Mouse (Mus musculus) MEL (cell line): Measurements from ENCODE around the gene Slc25a28. TPM values are rescaled to one million over a fixed set of nuclear protein-coding genes. Genes with fewer than 3 reads are reported as not detected.

Source experiments
- DNase-seq: peaks from one replicate; pipeline ENCODE4 v3.0.0; 2011; ENCODE audit warnings: low read depth, low spot score
- H3K27ac ChIP-seq: 2 replicates; pipeline ENCODE4 v1.5.1; 2012; ENCODE audit warnings: low read depth, mild to moderate bottlenecking, control low read depth, low read length, moderate library complexity; ENCODE audit not compliant: control insufficient read depth
- H3K27me3 ChIP-seq, 2 experiments: fragments of 150-350 bp in 1 of 2; sonication (generic) in 1 of 2; 2 replicates each; pipeline ENCODE4 v1.6.1; 2012; ENCODE audit warnings: low read length in 2 of 2, mild to moderate bottlenecking in 2 of 2, improper control_type of control experiment in 1 of 2, moderate library complexity in 1 of 2; ENCODE audit not compliant: insufficient read depth in 2 of 2, control insufficient read depth in 1 of 2
- H3K36me3 ChIP-seq, 2 experiments: 2 replicates each; pipeline ENCODE4 v1.6.1; 2012 to 2014; ENCODE audit warnings: low read length in 2 of 2, improper control_type of control experiment in 1 of 2, inconsistent platforms in 1 of 2, mild to moderate bottlenecking in 1 of 2; ENCODE audit not compliant: insufficient read depth in 2 of 2, control insufficient read depth in 1 of 2
- H3K4me1 ChIP-seq, 2 experiments: fragments of 150-350 bp in 1 of 2; sonication (generic) in 1 of 2; 2 replicates each; pipeline ENCODE4 v1.6.1; 2012; ENCODE audit warnings: low read length in 2 of 2, improper control_type of control experiment in 1 of 2, mild to moderate bottlenecking in 1 of 2; ENCODE audit not compliant: insufficient read depth in 2 of 2, control insufficient read depth in 1 of 2
- H3K4me3 ChIP-seq, 2 experiments: fragments of 150-350 bp in 1 of 2; sonication (generic) in 1 of 2; 2 replicates each; pipeline ENCODE4 v1.5.1; 2012; ENCODE audit warnings: low read depth in 2 of 2, low read length in 2 of 2, mild to moderate bottlenecking in 2 of 2, moderate library complexity in 2 of 2, control low read depth in 1 of 2, improper control_type of control experiment in 1 of 2; ENCODE audit not compliant: control insufficient read depth in 1 of 2, insufficient read depth in 1 of 2
- H3K79me2 ChIP-seq: 2 replicates; pipeline ENCODE4 v1.6.1; 2012; ENCODE audit warnings: mild to moderate bottlenecking, low read length, moderate library complexity; ENCODE audit not compliant: control insufficient read depth, poor library complexity, insufficient read depth
- H3K9ac ChIP-seq: 2 replicates; pipeline ENCODE4 v1.6.1; 2012; ENCODE audit warnings: low read depth, mild to moderate bottlenecking, control low read depth, low read length, moderate library complexity; ENCODE audit not compliant: control insufficient read depth, poor library complexity, severe bottlenecking
- H3K9me3 ChIP-seq: fragments of 150-350 bp; sonication (generic); replicated peaks from 2 replicates; pipeline ENCODE4 v1.6.1; 2012; ENCODE audit warnings: mild to moderate bottlenecking, low read length, improper control_type of control experiment, moderate library complexity; ENCODE audit not compliant: insufficient read depth
- CHD1 ChIP-seq: IDR thresholded peaks from 2 replicates; pipeline ENCODE4 v1.6.1; 2012; ENCODE audit warnings: low read depth, mild to moderate bottlenecking, inconsistent platforms, low read length, improper control_type of control experiment
- CHD2 ChIP-seq: IDR thresholded peaks from 2 replicates; pipeline ENCODE4 v1.6.1; 2011; ENCODE audit warnings: low read length, improper control_type of control experiment
- CTCF ChIP-seq, 3 experiments: IDR thresholded peaks in 2 of 3; conservative IDR thresholded peaks in 1 of 3; 2 replicates each; pipeline ENCODE4 v1.5.1; 2011 to 2012; ENCODE audit warnings: low read length in 3 of 3, low read depth in 2 of 3, mild to moderate bottlenecking in 2 of 3, improper control_type of control experiment in 1 of 3, inconsistent platforms in 1 of 3, mixed read lengths in 1 of 3, moderate library complexity in 1 of 3; ENCODE audit not compliant: control insufficient read depth in 1 of 3, insufficient read depth in 1 of 3, poor library complexity in 1 of 3, severe bottlenecking in 1 of 3
- ELF1 ChIP-seq: IDR thresholded peaks from 2 replicates; pipeline ENCODE4 v1.6.1; 2014; ENCODE audit warnings: low read depth, mild to moderate bottlenecking, inconsistent platforms, low read length, improper control_type of control experiment, moderate library complexity
- EP300 ChIP-seq, 2 experiments: IDR thresholded peaks; 2 replicates each; pipeline ENCODE4 v1.6.1; 2011; ENCODE audit warnings: improper control_type of control experiment in 2 of 2, low read length in 2 of 2, low read depth in 1 of 2, mild to moderate bottlenecking in 1 of 2
- ETS1 ChIP-seq: IDR thresholded peaks from 2 replicates; pipeline ENCODE4 v1.6.1; 2012; ENCODE audit warnings: low read depth, mild to moderate bottlenecking, inconsistent platforms, low read length, improper control_type of control experiment, moderate library complexity
- GABPA ChIP-seq: IDR thresholded peaks from 2 replicates; pipeline ENCODE4 v1.6.1; 2012; ENCODE audit warnings: low read depth, mild to moderate bottlenecking, inconsistent platforms, low read length, improper control_type of control experiment, moderate library complexity
- GATA1 ChIP-seq: IDR thresholded peaks from 2 replicates; pipeline ENCODE4 v1.6.1; 2011; ENCODE audit warnings: low read depth, low read length, improper control_type of control experiment
- HCFC1 ChIP-seq: IDR thresholded peaks from 2 replicates; pipeline ENCODE4 v1.6.1; 2012; ENCODE audit warnings: low read depth, mild to moderate bottlenecking, inconsistent platforms, low read length, improper control_type of control experiment, moderate library complexity
- JUND ChIP-seq: IDR thresholded peaks from 2 replicates; pipeline ENCODE4 v1.6.1; 2011; ENCODE audit warnings: low read depth, mild to moderate bottlenecking, improper control_type of control experiment, low read length
- MAFK ChIP-seq: IDR thresholded peaks from 2 replicates; pipeline ENCODE4 v1.6.1; 2011; ENCODE audit warnings: low read depth, mild to moderate bottlenecking, low read length, improper control_type of control experiment, borderline replicate concordance
- MAX ChIP-seq: IDR thresholded peaks from 2 replicates; pipeline ENCODE4 v1.6.1; 2011; ENCODE audit warnings: low read length, improper control_type of control experiment
- MAZ ChIP-seq: IDR thresholded peaks from 2 replicates; pipeline ENCODE4 v1.6.1; 2012; ENCODE audit warnings: low read depth, mild to moderate bottlenecking, inconsistent platforms, low read length, improper control_type of control experiment
- MEF2A ChIP-seq: IDR thresholded peaks from 2 replicates; pipeline ENCODE4 v1.6.1; 2014; ENCODE audit warnings: low read depth, mild to moderate bottlenecking, inconsistent platforms, low read length, improper control_type of control experiment; ENCODE audit not compliant: poor library complexity, insufficient replicate concordance, severe bottlenecking; ENCODE audit errors: extremely low read depth
- MXI1 ChIP-seq: IDR thresholded peaks from 2 replicates; pipeline ENCODE4 v1.6.1; 2011; ENCODE audit warnings: mild to moderate bottlenecking, low read depth, low read length, improper control_type of control experiment
- MYB ChIP-seq: IDR thresholded peaks from 2 replicates; pipeline ENCODE4 v1.6.1; 2011; ENCODE audit warnings: mild to moderate bottlenecking, low read depth, low read length, improper control_type of control experiment
- MYC ChIP-seq: IDR thresholded peaks from 2 replicates; pipeline ENCODE4 v1.6.1; 2011; ENCODE audit warnings: low read depth, mild to moderate bottlenecking, low read length, improper control_type of control experiment, moderate library complexity
- NRF1 ChIP-seq: IDR thresholded peaks from 2 replicates; pipeline ENCODE4 v1.6.1; 2014; ENCODE audit warnings: low read depth, mild to moderate bottlenecking, inconsistent platforms, low read length, improper control_type of control experiment, moderate library complexity; ENCODE audit not compliant: poor library complexity, insufficient read depth, severe bottlenecking
- POLR2A ChIP-seq, 2 experiments: IDR thresholded peaks; 2 replicates each; pipeline ENCODE4 v1.6.1; 2011 to 2012; ENCODE audit warnings: low read length in 2 of 2, mild to moderate bottlenecking in 2 of 2, control low read depth in 1 of 2, improper control_type of control experiment in 1 of 2, low read depth in 1 of 2, moderate library complexity in 1 of 2; ENCODE audit not compliant: control insufficient read depth in 1 of 2, insufficient read depth in 1 of 2, poor library complexity in 1 of 2
- POLR2AphosphoS2 ChIP-seq: IDR thresholded peaks from 2 replicates; pipeline ENCODE4 v1.6.1; 2011; ENCODE audit warnings: low read length, improper control_type of control experiment
- POLR2AphosphoS5 ChIP-seq: IDR thresholded peaks from 2 replicates; pipeline ENCODE4 v1.6.1; 2012; ENCODE audit warnings: low read depth, borderline replicate concordance, mild to moderate bottlenecking, inconsistent platforms, low read length, moderate library complexity, mixed read lengths
- RAD21 ChIP-seq: IDR thresholded peaks from 2 replicates; pipeline ENCODE4 v1.6.1; 2011; ENCODE audit warnings: mild to moderate bottlenecking, low read depth, low read length, improper control_type of control experiment
- RCOR1 ChIP-seq: IDR thresholded peaks from 2 replicates; pipeline ENCODE4 v1.6.1; 2012; ENCODE audit warnings: low read depth, mild to moderate bottlenecking, inconsistent platforms, low read length, improper control_type of control experiment
- SMC3 ChIP-seq: IDR thresholded peaks from 2 replicates; pipeline ENCODE4 v1.6.1; 2011; ENCODE audit warnings: low read depth, low read length, improper control_type of control experiment
- TBP ChIP-seq: IDR thresholded peaks from 2 replicates; pipeline ENCODE4 v1.8.0; 2011; ENCODE audit warnings: low read depth, low read length, improper control_type of control experiment
- USF1 ChIP-seq: IDR thresholded peaks from 2 replicates; pipeline ENCODE4 v1.6.1; 2014; ENCODE audit warnings: low read depth, mild to moderate bottlenecking, inconsistent platforms, low read length, improper control_type of control experiment, moderate library complexity
- ZC3H11A ChIP-seq: IDR thresholded peaks from 2 replicates; pipeline ENCODE4 v1.6.1; 2012; ENCODE audit warnings: low read depth, mild to moderate bottlenecking, inconsistent platforms, low read length, improper control_type of control experiment
- ZKSCAN1 ChIP-seq: IDR thresholded peaks from 2 replicates; pipeline ENCODE4 v1.6.1; 2012; ENCODE audit warnings: low read depth, mild to moderate bottlenecking, inconsistent platforms, low read length, improper control_type of control experiment, moderate library complexity
- ZMIZ1 ChIP-seq: IDR thresholded peaks from 2 replicates; pipeline ENCODE4 v1.6.1; 2012; ENCODE audit warnings: low read depth, mild to moderate bottlenecking, inconsistent platforms, low read length, improper control_type of control experiment, moderate library complexity
- ZNF384 ChIP-seq: IDR thresholded peaks from 2 replicates; pipeline ENCODE4 v1.6.1; 2012; ENCODE audit warnings: low read depth, mild to moderate bottlenecking, inconsistent platforms, low read length, improper control_type of control experiment
- polyA plus RNA-seq, 2 experiments: library from polyadenylated mRNA; stranded (reverse) in 1 of 2; unstranded in 1 of 2; fragments of >175 nt in 1 of 2; fragments of >200 nt in 1 of 2; gene quantifications; 2 replicates each; pipeline versions ENCODE4 v1.2.1 to v1.2.4; 2012; ENCODE audit warnings: low replicate concordance in 2 of 2, low read depth in 1 of 2; ENCODE audit not compliant: insufficient read length in 2 of 2, insufficient read depth in 1 of 2, missing spikeins in 1 of 2
- total RNA-seq: library from RNA; depleted of rRNA; stranded (reverse); fragments of 300-350 nt; gene quantifications from 2 replicates; pipeline ENCODE4 v1.2.3, GENCODE M21; 2012

The Slc25a28 gene
- total and polyA plus RNA-seq, 3 experiments = 58.2 to 110 TPM; not detected in 1

GRCm38 (mm10) chr19:43641833-43642232 lies 32.8 kb downstream of the Slc25a28 start:
- Histone ChIP-seq H3K36me3 (no peaks in the 10 kb centered on the region), H3K27me3 (peaks cover 0 to 3% of the 10 kb centered on the region in 2 experiments; a peak in 2 of 4 replicates), H3K4me1 (no peaks in the 10 kb centered on the region), H3K9ac (no peak overlapping the region), H3K79me2 (no peaks in the 10 kb centered on the region), H3K27ac (no peak overlapping the region), H3K4me3 (no peak overlapping the region), H3K9me3 (no peaks in the 10 kb centered on the region)
- DNase-seq = no peak
- TF ChIP-seq POLR2AphosphoS5 (no peak), POLR2A (IDR thresholded peaks at IDR 0.05; ENCODE audit: control insufficient read depth in 1 of 2, insufficient read depth in 1 of 2, low read depth in 1 of 2, low read length in 2 of 2, poor library complexity in 1 of 2) (no peak), POLR2AphosphoS2 (no peak), ELF1 (no peak), MAFK (no peak), USF1 (no peak), ETS1 (no peak), CHD2 (no peak), HCFC1 (no peak), MXI1 (no peak), ZNF384 (no peak)

- H3K4me1 ChIP-seq = peaks cover 0 to 10% of the 10 kb centered on the region in 2 experiments; a peak in 1 of 4 replicates
- no peak overlapping the region for H3K4me3 ChIP-seq
- H3K27ac ChIP-seq = no peak overlapping the region
- H3K9me3 ChIP-seq = no peaks in the 10 kb centered on the region
- H3K79me2 ChIP-seq = no peaks in the 10 kb centered on the region
- peaks cover 0 to 4% of the 10 kb centered on the region in 2 experiments; a peak in 1 of 4 replicates for H3K36me3 ChIP-seq
- H3K27me3 ChIP-seq = no peaks in the 10 kb centered on the region; a peak in 2 of 4 replicates
- H3K9ac ChIP-seq = no peak overlapping the region
- no peak for TF ChIP-seq CHD1
- TF ChIP-seq SMC3 = peak; percentile 97
- TF ChIP-seq CHD2 = no peak
- peak; percentile 59; the same call in 1 of the 2 replicates for TF ChIP-seq MAX
- no peak for TF ChIP-seq USF1
- 0 out of 2 replicates have a peak, but pooled peaks have one; percentile 25 for TF ChIP-seq MAFK
- no peak for TF ChIP-seq MEF2A
- 0 out of 2 replicates have a peak, but pooled peaks have one; percentile 29 for TF ChIP-seq ELF1
- TF ChIP-seq ZKSCAN1 = no peak
- peak; percentile 80 to 97 (median 92) for TF ChIP-seq CTCF (IDR thresholded peaks at IDR 0.05 in 2 of 3, conservative IDR thresholded peaks at IDR 0.05 in 1 of 3; ENCODE audit: control insufficient read depth in 1 of 3, insufficient read depth in 1 of 3, low read depth in 2 of 3, low read length in 3 of 3, poor library complexity in 1 of 3, severe bottlenecking in 1 of 3)
- no peak for TF ChIP-seq TBP
- no peak for TF ChIP-seq MYC
- TF ChIP-seq NRF1 = no peak
- TF ChIP-seq EP300 (IDR thresholded peaks at IDR 0.05; ENCODE audit: low read depth in 1 of 2, low read length in 2 of 2) = peak in 1 of 2 experiments; percentile 24; a peak in 1 of 4 replicates
- peak; percentile 18; the same call in 1 of the 2 replicates for TF ChIP-seq RCOR1
- no peak for TF ChIP-seq ZMIZ1
- TF ChIP-seq JUND = peak; percentile 96
- peak; percentile 57; the same call in 1 of the 2 replicates for TF ChIP-seq GABPA
- TF ChIP-seq MAZ = 0 out of 2 replicates have a peak, but pooled peaks have one; percentile 44
- peak; percentile 93 for TF ChIP-seq RAD21
- peak; percentile 96 for TF ChIP-seq ZC3H11A
- no peak for TF ChIP-seq MYB
- no peak for TF ChIP-seq POLR2A (IDR thresholded peaks at IDR 0.05; ENCODE audit: control insufficient read depth in 1 of 2, insufficient read depth in 1 of 2, low read depth in 1 of 2, low read length in 2 of 2, poor library complexity in 1 of 2)
- no peak for TF ChIP-seq GATA1
- TF ChIP-seq, all 39 proteins: peak for 12
- DNase-seq = peak; percentile 96
Observed at GRCm38 (mm10) chr19:43630466-43631251, 44.0 kb downstream of the Slc25a28 start.
